Mouse (Mus musculus) heart, embryonic 16.5 days (tissue): ENCODE data around the gene Cox7a1. TPM values are rescaled to one million over a fixed set of nuclear protein-coding genes. Genes with fewer than 3 reads are reported as not detected.

Experiments used
- ATAC-seq: fragments of 200-750 bp; cut with Nextera tagmentation; replicated peaks from 2 replicates; pipeline ENCODE4 v1.8.0; 2017; ENCODE audit warnings: moderate number of reproducible peaks; ENCODE audit not compliant: insufficient read depth, low FRiP score; ENCODE audit errors: extremely low read depth
- H3K27ac ChIP-seq: fragments of 300-500 bp; sonication (generic); 2 replicates; pipeline ENCODE4 v1.5.1; 2014; ENCODE audit warnings: mild to moderate bottlenecking, low read length, control low read depth, moderate library complexity
- H3K27me3 ChIP-seq: fragments of 300-500 bp; sonication (generic); 2 replicates; pipeline ENCODE4 v1.6.1; 2014; ENCODE audit warnings: low read length, mixed read lengths; ENCODE audit not compliant: control insufficient read depth, insufficient read depth
- H3K36me3 ChIP-seq: fragments of 300-500 bp; sonication (generic); 2 replicates; pipeline ENCODE4 v1.6.1; 2014; ENCODE audit not compliant: control insufficient read depth, insufficient read depth
- H3K4me1 ChIP-seq: fragments of 300-500 bp; sonication (generic); 2 replicates; pipeline ENCODE4 v1.6.1; 2014; ENCODE audit warnings: low read length, mixed read lengths; ENCODE audit not compliant: control insufficient read depth, insufficient read depth
- H3K4me2 ChIP-seq: fragments of 300-500 bp; sonication (generic); 2 replicates; pipeline ENCODE4 v1.6.1; 2014; ENCODE audit warnings: low read depth, mild to moderate bottlenecking, control low read depth, low read length
- H3K4me3 ChIP-seq: fragments of 300-500 bp; sonication (generic); 2 replicates; pipeline ENCODE4 v1.5.1; 2014; ENCODE audit warnings: mild to moderate bottlenecking, control low read depth, low read length
- H3K9ac ChIP-seq: fragments of 300-500 bp; sonication (generic); 2 replicates; pipeline ENCODE4 v1.6.1; 2014; ENCODE audit warnings: low read length, control low read depth
- H3K9me3 ChIP-seq: fragments of 300-500 bp; sonication (generic); replicated peaks from 2 replicates; pipeline ENCODE4 v1.6.1; 2016; ENCODE audit warnings: low read length; ENCODE audit not compliant: control insufficient read depth
- WGBS: fragments of 180-500 bp; shearing (Covaris S2); extraction: QIAGEN DNeasy Blood & Tissue Kit; methylation state at CpG from one replicate; pipeline ENCODE4 v1.1.7; 2014; 5-methylcytosine and 5-hydroxymethylcytosine counted together
- polyA plus RNA-seq: library from polyadenylated mRNA; unstranded; fragments of >200 nt; fragmentation: Nextera tagmentation; extraction: Ambion mirVana; gene quantifications from 2 replicates; pipeline ENCODE4 v1.2.1, GENCODE M21; 2015

Cox7a1 gene
- polyA plus RNA-seq, 1 experiment from 2014 or later = 506 TPM

GRCm38 (mm10) chr7:30184641-30185348, 851 bp downstream of the Cox7a1 start:
- WGBS = 64% methylated on average over 13 of the region's 13 CpGs
- Histone ChIP-seq H3K27me3 (no peaks in the 10 kb centered on the region), H3K9me3 (no peaks in the 10 kb centered on the region), H3K4me2 (peak overlapping the region; percentile 59), H3K36me3 (peaks cover 27% of the 10 kb centered on the region), H3K4me3 (peak overlapping the region; percentile 56), H3K9ac (peak overlapping the region; percentile 78), H3K27ac (peak overlapping the region; percentile 77), H3K4me1 (peaks cover 8% of the 10 kb centered on the region; the same call in 1 of the 2 replicates)
- ATAC-seq = no peak

- H3K9ac ChIP-seq = no peak overlapping the region
- H3K36me3 ChIP-seq = peaks cover 47% of the 10 kb centered on the region
- WGBS = 65% methylated on average over 12 of the region's 12 CpGs
- peaks cover 15% of the 10 kb centered on the region for H3K4me1 ChIP-seq
- H3K4me2 ChIP-seq = no peak overlapping the region
- H3K4me3 ChIP-seq = no peak overlapping the region
- no peaks in the 10 kb centered on the region for H3K27me3 ChIP-seq
- no peaks in the 10 kb centered on the region for H3K9me3 ChIP-seq
- no peak for ATAC-seq
- H3K27ac ChIP-seq = no peak overlapping the region
These were observed 4.6 kb downstream of the Cox7a1 start for GRCm38 (mm10) chr7:30188344-30189115.

GRCm38 (mm10) chr7:30189116-30189491, 5.2 kb downstream of the Cox7a1 start:
- Histone ChIP-seq H3K4me2 (no peak overlapping the region), H3K36me3 (peaks cover 47% of the 10 kb centered on the region), H3K4me3 (no peak overlapping the region), H3K9me3 (no peaks in the 10 kb centered on the region), H3K4me1 (peaks cover 14% of the 10 kb centered on the region), H3K9ac (no peak overlapping the region), H3K27me3 (no peaks in the 10 kb centered on the region), H3K27ac (no peak overlapping the region)
- ATAC-seq = no peak
- WGBS = 79% methylated on average over 4 of the region's 4 CpGs

GRCm38 (mm10) chr7:30192088-30192487, 8.1 kb downstream of the Cox7a1 start:
- Histone ChIP-seq H3K9ac (no peak overlapping the region), H3K27me3 (no peaks in the 10 kb centered on the region), H3K36me3 (peaks cover 35% of the 10 kb centered on the region), H3K27ac (no peak overlapping the region), H3K4me1 (peaks cover 14% of the 10 kb centered on the region), H3K9me3 (no peaks in the 10 kb centered on the region), H3K4me3 (no peak overlapping the region), H3K4me2 (no peak overlapping the region)
- WGBS = 86% methylated on average over 12 of the region's 12 CpGs
- no peak for ATAC-seq

- H3K4me2 ChIP-seq = peak overlapping the region; percentile 70
- H3K27ac ChIP-seq = no peak overlapping the region
- 44% methylated on average over 9 of the region's 9 CpGs for WGBS
- H3K9me3 ChIP-seq = no peaks in the 10 kb centered on the region
- H3K9ac ChIP-seq = peak overlapping the region; percentile 90; the same call in 1 of the 2 replicates
- peaks cover 29% of the 10 kb centered on the region for H3K36me3 ChIP-seq
- ATAC-seq = no peak
- peaks cover 14% of the 10 kb centered on the region for H3K4me1 ChIP-seq
- peak overlapping the region; percentile 75 for H3K4me3 ChIP-seq
- H3K27me3 ChIP-seq = no peaks in the 10 kb centered on the region
These were observed 9.1 kb downstream of the Cox7a1 start for GRCm38 (mm10) chr7:30193013-30193412.

- H3K4me2 ChIP-seq = peak overlapping the region; percentile 70
- peak overlapping the region; percentile 87 for H3K27ac ChIP-seq
- peaks cover 27% of the 10 kb centered on the region for H3K36me3 ChIP-seq
- H3K4me1 ChIP-seq = peaks cover 17% of the 10 kb centered on the region
- H3K9ac ChIP-seq = peak overlapping the region; percentile 90
- peak; percentile 68 for ATAC-seq
- peak overlapping the region; percentile 75 for H3K4me3 ChIP-seq
- under 1% methylated on average over 26 of the region's 26 CpGs for WGBS
- no peaks in the 10 kb centered on the region for H3K9me3 ChIP-seq
- H3K27me3 ChIP-seq = no peaks in the 10 kb centered on the region
These were observed 9.7 kb downstream of the Cox7a1 start for GRCm38 (mm10) chr7:30193581-30194100.

GRCm38 (mm10) chr7:30194101-30194831, 10.3 kb downstream of the Cox7a1 start:
- peak; percentile 8; the same call in 1 of the 2 replicates for ATAC-seq
- H3K27me3 ChIP-seq = no peaks in the 10 kb centered on the region
- H3K27ac ChIP-seq = peak overlapping the region; percentile 87
- H3K4me3 ChIP-seq = peak overlapping the region; percentile 75
- H3K4me2 ChIP-seq = peak overlapping the region; percentile 70
- H3K9me3 ChIP-seq = no peaks in the 10 kb centered on the region
- peaks cover 21% of the 10 kb centered on the region for H3K36me3 ChIP-seq
- H3K4me1 ChIP-seq = peaks cover 17% of the 10 kb centered on the region
- WGBS = under 1% methylated on average over 26 of the region's 26 CpGs
- peak overlapping the region; percentile 90 for H3K9ac ChIP-seq

GRCm38 (mm10) chr7:30194884-30195283, 10.9 kb downstream of the Cox7a1 start:
- H3K4me3 ChIP-seq = peak overlapping the region; percentile 75
- H3K27me3 ChIP-seq = no peaks in the 10 kb centered on the region
- peak overlapping the region; percentile 87 for H3K27ac ChIP-seq
- no peaks in the 10 kb centered on the region for H3K9me3 ChIP-seq
- peak; percentile 90 for ATAC-seq
- H3K9ac ChIP-seq = peak overlapping the region; percentile 90
- H3K4me1 ChIP-seq = peaks cover 17% of the 10 kb centered on the region
- peaks cover 19% of the 10 kb centered on the region for H3K36me3 ChIP-seq
- WGBS = under 1% methylated on average over 28 of the region's 28 CpGs
- peak overlapping the region; percentile 70 for H3K4me2 ChIP-seq
